Mouse (Mus musculus) testis, adult 2 months (tissue): Measurements from ENCODE around the gene Tnrc6b.

Experiments used
- CTCF ChIP-seq: fragments of 200-500 bp; IDR thresholded peaks from 2 replicates; pipeline ENCODE4 v1.5.1; 2012; ENCODE audit warnings: low read depth, mild to moderate bottlenecking, inconsistent platforms, low read length, moderate library complexity; ENCODE audit not compliant: control insufficient read depth, insufficient read depth, insufficient replicate concordance
- POLR2A ChIP-seq: fragments of 200-500 bp; IDR thresholded peaks from 2 replicates; pipeline ENCODE4 v1.6.1; 2012; ENCODE audit warnings: low read depth, mild to moderate bottlenecking, inconsistent platforms, low read length, moderate library complexity; ENCODE audit not compliant: control insufficient read depth

- TF ChIP-seq CTCF (no peak), POLR2A (no peak)
Measured at GRCm38 (mm10) chr15:80679515-80680215, 31.4 kb upstream of the Tnrc6b start.
